Mouse (Mus musculus) cerebellum, adult 11-12 months (tissue): ENCODE measurements at regions not wholly inside any gene's neighbourhood (a gene's known extent, or its start where the extent isn't known, plus 50 kb on each side); places are given as distances from the start of the nearest gene placed in this dataset.

ENCODE experiments used
- DNase-seq: peaks from one replicate; pipeline ENCODE4 v3.0.0; 2022

- no peak for DNase-seq
These were observed 50.5 kb upstream of the Zfp746 start for GRCm38 (mm10) chr6:48136851-48137250.
